Mouse (Mus musculus) hindbrain, embryonic 16.5 days (tissue): Measurements from ENCODE around the gene Spata3. TPM values are rescaled to one million over a fixed set of nuclear protein-coding genes. Genes with fewer than 3 reads are reported as not detected.

Source experiments
- ATAC-seq: fragments of 200-750 bp; cut with Nextera tagmentation; 2 replicates; pipeline ENCODE4 v1.8.0; 2017; ENCODE audit warnings: moderate TSS enrichment, moderate library complexity
- H3K27ac ChIP-seq: fragments of 300-500 bp; sonication (generic); 2 replicates; pipeline ENCODE4 v1.5.1; 2014; ENCODE audit warnings: low read depth, mild to moderate bottlenecking, control low read depth, low read length, moderate library complexity
- H3K27me3 ChIP-seq: fragments of 300-500 bp; sonication (generic); replicated peaks from 2 replicates; pipeline ENCODE4 v1.6.1; 2014; ENCODE audit warnings: low read length; ENCODE audit not compliant: control insufficient read depth, insufficient read depth
- H3K36me3 ChIP-seq: fragments of 300-500 bp; sonication (generic); 2 replicates; pipeline ENCODE4 v1.6.1; 2014; ENCODE audit warnings: mild to moderate bottlenecking, low read length, moderate library complexity, mixed read lengths; ENCODE audit not compliant: control insufficient read depth, insufficient read depth
- H3K4me1 ChIP-seq: fragments of 300-500 bp; sonication (generic); 2 replicates; pipeline ENCODE4 v1.6.1; 2014; ENCODE audit warnings: low read depth, low read length; ENCODE audit not compliant: control insufficient read depth, insufficient read depth
- H3K4me2 ChIP-seq: fragments of 300-500 bp; sonication (generic); 2 replicates; pipeline ENCODE4 v1.6.1; 2014; ENCODE audit warnings: mild to moderate bottlenecking, low read length, control low read depth, moderate library complexity
- H3K4me3 ChIP-seq: fragments of 300-500 bp; sonication (generic); 2 replicates; pipeline ENCODE4 v1.5.1; 2014; ENCODE audit warnings: mild to moderate bottlenecking, low read length, control low read depth, moderate library complexity
- H3K9ac ChIP-seq: fragments of 300-500 bp; sonication (generic); 2 replicates; pipeline ENCODE4 v1.6.1; 2014; ENCODE audit warnings: low read depth, mild to moderate bottlenecking, control low read depth, low read length, moderate library complexity
- H3K9me3 ChIP-seq: fragments of 300-500 bp; sonication (generic); 2 replicates; pipeline ENCODE4 v1.6.1; 2014; ENCODE audit warnings: mild to moderate bottlenecking, low read length, moderate library complexity; ENCODE audit not compliant: control insufficient read depth
- WGBS: fragments of 180-500 bp; shearing (Covaris S2); extraction: QIAGEN DNeasy Blood & Tissue Kit; methylation state at CpG from one replicate; pipeline ENCODE4 v1.1.7; 2014; 5-methylcytosine and 5-hydroxymethylcytosine counted together
- polyA plus RNA-seq: library from polyadenylated mRNA; unstranded; fragments of >200 nt; fragmentation: Nextera tagmentation; extraction: Ambion mirVana; gene quantifications from 2 replicates; pipeline ENCODE4 v1.2.1, GENCODE M21; 2015

Gene Spata3
- polyA plus RNA-seq, 1 experiment from 2014 or later = 0.89 TPM

GRCm38 (mm10) chr1:86045056-86045455, 28.4 kb downstream of the Spata3 start:
- H3K9me3 ChIP-seq = peaks cover 6% of the 10 kb centered on the region
- H3K4me1 ChIP-seq = peaks cover 7% of the 10 kb centered on the region
- ATAC-seq = no peak
- no peak overlapping the region for H3K4me3 ChIP-seq
- no peaks in the 10 kb centered on the region for H3K36me3 ChIP-seq
- no peak overlapping the region for H3K27ac ChIP-seq
- 62% methylated on average over 4 of the region's 4 CpGs for WGBS
- H3K4me2 ChIP-seq = peak overlapping the region; percentile 92; the same call in 1 of the 2 replicates
- H3K9ac ChIP-seq = no peak overlapping the region
- peaks cover 17% of the 10 kb centered on the region for H3K27me3 ChIP-seq

GRCm38 (mm10) chr1:86045848-86046805, 29.5 kb downstream of the Spata3 start, which contains the start of gene 2810459M11Rik:
2810459M11Rik (plus strand) TSS chr1:86045863.
- H3K4me3 ChIP-seq = peak within 1 kb of the TSS; percentile 66
- H3K27ac ChIP-seq = peak within 1 kb of the TSS; percentile 55
- under 1% methylated on average over 67 of the region's 110 CpGs for WGBS
- H3K4me1 ChIP-seq = peaks cover 7% of the 10 kb centered on the region
- ATAC-seq = peak; percentile 83
- peaks cover 6% of the 10 kb centered on the region for H3K9me3 ChIP-seq
- peaks cover 17% of the 10 kb centered on the region for H3K27me3 ChIP-seq
- no peaks in the 10 kb centered on the region for H3K36me3 ChIP-seq
- H3K9ac ChIP-seq = peak within 1 kb of the TSS; percentile 82
- peak within 1 kb of the TSS; percentile 92 for H3K4me2 ChIP-seq

- no peak for ATAC-seq
- peak overlapping the region; percentile 66 for H3K4me3 ChIP-seq
- no peaks in the 10 kb centered on the region for H3K9me3 ChIP-seq
- 12% methylated on average over 24 of the region's 24 CpGs for WGBS
- peaks cover 17% of the 10 kb centered on the region for H3K27me3 ChIP-seq
- peak overlapping the region; percentile 92 for H3K4me2 ChIP-seq
- peak overlapping the region; percentile 82; the same call in 1 of the 2 replicates for H3K9ac ChIP-seq
- H3K4me1 ChIP-seq = peaks cover 7% of the 10 kb centered on the region
- H3K36me3 ChIP-seq = no peaks in the 10 kb centered on the region
- H3K27ac ChIP-seq = no peak overlapping the region; the same call in 1 of the 2 replicates
Measured at GRCm38 (mm10) chr1:86046833-86047563, 30.4 kb downstream of the Spata3 start.

GRCm38 (mm10) chr1:86048231-86048630, 31.6 kb downstream of the Spata3 start:
- Histone ChIP-seq H3K4me3 (no peak overlapping the region), H3K9me3 (no peaks in the 10 kb centered on the region), H3K36me3 (no peaks in the 10 kb centered on the region), H3K27ac (no peak overlapping the region), H3K27me3 (peaks cover 17% of the 10 kb centered on the region), H3K4me1 (peaks cover 9% of the 10 kb centered on the region), H3K4me2 (peak overlapping the region; percentile 22; the same call in 1 of the 2 replicates), H3K9ac (no peak overlapping the region)
- no peak for ATAC-seq
- WGBS = 79% methylated on average over 4 of the region's 4 CpGs

GRCm38 (mm10) chr1:86048744-86049143, 32.1 kb downstream of the Spata3 start:
- H3K4me2 ChIP-seq = no peak overlapping the region; the same call in 1 of the 2 replicates
- no peaks in the 10 kb centered on the region for H3K36me3 ChIP-seq
- no peak for ATAC-seq
- peaks cover 9% of the 10 kb centered on the region for H3K4me1 ChIP-seq
- peaks cover 17% of the 10 kb centered on the region for H3K27me3 ChIP-seq
- WGBS = 84% methylated on average over 3 of the region's 3 CpGs
- H3K9me3 ChIP-seq = no peaks in the 10 kb centered on the region
- H3K27ac ChIP-seq = no peak overlapping the region
- H3K4me3 ChIP-seq = no peak overlapping the region
- no peak overlapping the region for H3K9ac ChIP-seq

GRCm38 (mm10) chr1:86053198-86053921, 36.7 kb downstream of the Spata3 start:
- Histone ChIP-seq H3K9me3 (no peaks in the 10 kb centered on the region), H3K4me1 (peaks cover 2% of the 10 kb centered on the region; the same call in 1 of the 2 replicates), H3K27me3 (peaks cover 6% of the 10 kb centered on the region), H3K27ac (peak overlapping the region; percentile 71), H3K4me2 (no peak overlapping the region), H3K4me3 (no peak overlapping the region), H3K36me3 (no peaks in the 10 kb centered on the region), H3K9ac (no peak overlapping the region)
- 57% methylated on average over 12 of the region's 12 CpGs for WGBS
- ATAC-seq = peak; percentile 93

- Histone ChIP-seq H3K9me3 (no peaks in the 10 kb centered on the region), H3K4me3 (no peak overlapping the region), H3K27me3 (no peaks in the 10 kb centered on the region), H3K4me2 (no peak overlapping the region), H3K4me1 (peaks cover 6% of the 10 kb centered on the region; the same call in 1 of the 2 replicates), H3K27ac (no peak overlapping the region), H3K36me3 (no peaks in the 10 kb centered on the region), H3K9ac (no peak overlapping the region)
- ATAC-seq = no peak
- WGBS = 47% methylated on average over 3 of the region's 3 CpGs
Measured at GRCm38 (mm10) chr1:86054943-86055342, 38.3 kb downstream of the Spata3 start.

- Histone ChIP-seq H3K9ac (no peak overlapping the region), H3K4me2 (no peak overlapping the region), H3K4me3 (no peak overlapping the region), H3K4me1 (peaks cover 6% of the 10 kb centered on the region; the same call in 1 of the 2 replicates), H3K9me3 (no peaks in the 10 kb centered on the region), H3K27me3 (no peaks in the 10 kb centered on the region), H3K27ac (no peak overlapping the region), H3K36me3 (no peaks in the 10 kb centered on the region)
- WGBS = 93% methylated on average over 4 of the region's 4 CpGs
- ATAC-seq = no peak
Measured at GRCm38 (mm10) chr1:86056284-86056683, 39.7 kb downstream of the Spata3 start.
